Mouse (Mus musculus): ENCODE measurements around the gene Fbxo9.

DNA sequence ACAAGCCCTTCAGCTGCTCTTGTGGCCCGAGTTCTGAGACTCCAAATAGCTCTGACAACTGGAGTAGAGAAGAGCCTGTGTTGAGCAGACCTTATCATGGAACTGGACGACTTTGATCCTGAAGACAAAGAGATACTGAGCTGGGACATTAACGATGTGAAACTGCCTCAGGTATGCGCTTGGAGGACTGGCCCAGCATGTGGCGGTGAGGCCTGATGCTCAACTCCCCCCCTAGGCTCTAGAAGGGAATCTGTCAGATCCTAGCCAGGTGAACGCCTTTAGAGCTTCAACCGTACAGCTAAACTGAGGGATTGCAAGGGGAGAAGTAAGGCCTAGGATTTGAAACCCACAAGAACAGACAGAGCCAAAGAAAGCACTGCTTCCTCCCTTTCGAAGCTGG, 55.0 kb downstream of the Fbxo9 start:
- no peak for TF ChIP-seq CTCF (IDR thresholded peaks at IDR 0.05; ENCODE audit: low read depth, low read length)
- TF ChIP-seq EP300 (IDR thresholded peaks at IDR 0.05; ENCODE audit: insufficient read depth, low read depth, low read length): no peak
